Mouse (Mus musculus) CH12.LX (cell line): ENCODE measurements at regions not wholly inside any gene's neighbourhood (a gene's known extent, or its start where the extent isn't known, plus 50 kb on each side); places are given as distances from the start of the nearest gene placed in this dataset.

ENCODE experiments used
- DNase-seq: peaks from one replicate; pipeline ENCODE4 v3.0.0-alpha.2; 2013; ENCODE audit errors: extremely low read depth
- H3K27ac ChIP-seq: 2 replicates; pipeline ENCODE4 v1.5.1; 2012; ENCODE audit warnings: low read depth, mild to moderate bottlenecking, control low read depth, moderate library complexity; ENCODE audit not compliant: insufficient read depth
- H3K27me3 ChIP-seq: replicated peaks from 2 replicates; pipeline ENCODE3; 2012; ENCODE audit warnings: inconsistent platforms
- H3K36me3 ChIP-seq, 2 experiments: replicated peaks in 1 of 2; 2 replicates each; pipeline versions ENCODE3 to v1.6.1; 2012; ENCODE audit warnings: inconsistent platforms in 1 of 2, low read length in 1 of 2, mild to moderate bottlenecking in 1 of 2, mixed read lengths in 1 of 2, moderate library complexity in 1 of 2; ENCODE audit not compliant: control insufficient read depth in 1 of 2, insufficient read depth in 1 of 2
- H3K4me1 ChIP-seq, 2 experiments: 2 replicates each; pipeline ENCODE4 v1.6.1; 2012; ENCODE audit warnings: inconsistent platforms in 1 of 2, moderate library complexity in 1 of 2; ENCODE audit not compliant: insufficient read depth in 2 of 2, control insufficient read depth in 1 of 2
- H3K4me2 ChIP-seq: 2 replicates; pipeline ENCODE4 v1.6.1; 2012; ENCODE audit warnings: low read depth, mild to moderate bottlenecking, control low read depth; ENCODE audit not compliant: poor library complexity, insufficient read depth, severe bottlenecking
- H3K4me3 ChIP-seq, 3 experiments: fragments of 150-350 bp in 1 of 3; sonication (generic) in 1 of 3; replicated peaks in 1 of 3; 2 replicates each; pipeline versions ENCODE3 to v1.5.1; 2011 to 2012; ENCODE audit warnings: low read depth in 2 of 3, low read length in 2 of 3, mild to moderate bottlenecking in 2 of 3, moderate library complexity in 2 of 3, control low read depth in 1 of 3, improper control_type of control experiment in 1 of 3, inconsistent platforms in 1 of 3, mixed read lengths in 1 of 3; ENCODE audit not compliant: poor library complexity in 1 of 3
- H3K79me2 ChIP-seq: replicated peaks from 2 replicates; pipeline ENCODE4 v1.6.1; 2012; ENCODE audit warnings: mild to moderate bottlenecking, moderate library complexity; ENCODE audit not compliant: control insufficient read depth, poor library complexity, insufficient read depth, severe bottlenecking; ENCODE audit errors: extremely low read depth
- H3K9ac ChIP-seq: 2 replicates; pipeline ENCODE4 v1.6.1; 2012; ENCODE audit warnings: low read depth, mild to moderate bottlenecking, control low read depth, moderate library complexity; ENCODE audit not compliant: insufficient read depth
- H3K9me3 ChIP-seq: replicated peaks from 2 replicates; pipeline ENCODE3; 2012; ENCODE audit warnings: low read length, inconsistent platforms, mixed read lengths
- BHLHE40 ChIP-seq: IDR thresholded peaks from 2 replicates; pipeline ENCODE4 v1.6.1; 2011; ENCODE audit warnings: mild to moderate bottlenecking, low read depth, low read length, improper control_type of control experiment
- CTCF ChIP-seq, 2 experiments: IDR thresholded peaks in 1 of 2; conservative IDR thresholded peaks in 1 of 2; 2 replicates each; pipeline ENCODE4 v1.5.1; 2011 to 2012; ENCODE audit warnings: low read depth in 2 of 2, low read length in 2 of 2, improper control_type of control experiment in 1 of 2, inconsistent platforms in 1 of 2, mild to moderate bottlenecking in 1 of 2, moderate library complexity in 1 of 2
- ETS1 ChIP-seq: conservative IDR thresholded peaks from 2 replicates; pipeline ENCODE4 v1.6.1; 2012; ENCODE audit warnings: low read depth, mild to moderate bottlenecking, inconsistent platforms, low read length, improper control_type of control experiment, moderate library complexity
- HCFC1 ChIP-seq: IDR thresholded peaks from 2 replicates; pipeline ENCODE4 v1.6.1; 2012; ENCODE audit warnings: low read depth, mild to moderate bottlenecking, inconsistent platforms, low read length, improper control_type of control experiment
- JUND ChIP-seq: conservative IDR thresholded peaks from 2 replicates; pipeline ENCODE4 v1.6.1; 2011; ENCODE audit warnings: low read depth, low read length, improper control_type of control experiment
- KAT2A ChIP-seq: IDR thresholded peaks from 2 replicates; pipeline ENCODE4 v1.6.1; 2012; ENCODE audit warnings: low read length, improper control_type of control experiment, inconsistent platforms; ENCODE audit not compliant: insufficient replicate concordance
- MAFK ChIP-seq: IDR thresholded peaks from 2 replicates; pipeline ENCODE4 v1.6.1; 2011; ENCODE audit warnings: low read length, improper control_type of control experiment; ENCODE audit not compliant: insufficient replicate concordance
- MAX ChIP-seq: IDR thresholded peaks from 2 replicates; pipeline ENCODE4 v1.6.1; 2011; ENCODE audit warnings: low read length, improper control_type of control experiment
- MAZ ChIP-seq: IDR thresholded peaks from 2 replicates; pipeline ENCODE4 v1.6.1; 2012; ENCODE audit warnings: low read depth, mild to moderate bottlenecking, inconsistent platforms, low read length, improper control_type of control experiment, moderate library complexity
- MXI1 ChIP-seq: IDR thresholded peaks from 2 replicates; pipeline ENCODE4 v1.6.1; 2011; ENCODE audit warnings: mild to moderate bottlenecking, low read depth, low read length, improper control_type of control experiment
- PAX5 ChIP-seq: IDR thresholded peaks from 2 replicates; pipeline ENCODE4 v1.6.1; 2012; ENCODE audit warnings: low read length, inconsistent platforms, mixed read lengths
- POLR2A ChIP-seq: IDR thresholded peaks from 2 replicates; pipeline ENCODE4 v1.6.1; 2011; ENCODE audit warnings: low read depth, mild to moderate bottlenecking, improper control_type of control experiment, low read length
- RCOR1 ChIP-seq: conservative IDR thresholded peaks from 2 replicates; pipeline ENCODE4 v1.6.1; 2012; ENCODE audit warnings: low read depth, mild to moderate bottlenecking, inconsistent platforms, low read length, improper control_type of control experiment
- SIN3A ChIP-seq: IDR thresholded peaks from 2 replicates; pipeline ENCODE4 v1.6.1; 2012; ENCODE audit warnings: low read length, improper control_type of control experiment, inconsistent platforms
- TBP ChIP-seq: conservative IDR thresholded peaks from 2 replicates; pipeline ENCODE4 v1.6.1; 2011; ENCODE audit warnings: low read depth, low read length, improper control_type of control experiment
- USF2 ChIP-seq: conservative IDR thresholded peaks from 2 replicates; pipeline ENCODE4 v1.6.1; 2011; ENCODE audit warnings: low read depth, low read length, improper control_type of control experiment
- ZC3H11A ChIP-seq: IDR thresholded peaks from 2 replicates; pipeline ENCODE4 v1.6.1; 2012; ENCODE audit warnings: low read depth, mild to moderate bottlenecking, inconsistent platforms, low read length, improper control_type of control experiment
- ZMIZ1 ChIP-seq: IDR thresholded peaks from 2 replicates; pipeline ENCODE4 v1.6.1; 2012; ENCODE audit warnings: low read depth, mild to moderate bottlenecking, inconsistent platforms, low read length, improper control_type of control experiment
- ZNF384 ChIP-seq: IDR thresholded peaks from 2 replicates; pipeline ENCODE4 v1.6.1; 2012; ENCODE audit warnings: low read depth, low read length, improper control_type of control experiment, inconsistent platforms
- dilution Hi-C: fragments of 300-500 bp; cut with MboI; formaldehyde crosslinking; loops from 2 replicates; pipeline ENCODE4 v1.14.3; 2020; ENCODE audit warnings: low sequenced_read_pairs; ENCODE audit not compliant: extremely low pct_unique_long_range_greater_than_20kb, extremely low pct_ligation_motif_present
- in situ Hi-C: fragments of 300-500 bp; cut with MboI; formaldehyde crosslinking; loops from 3 replicates; pipeline ENCODE4 v1.14.3; 2019; ENCODE audit warnings: low sequenced_read_pairs, low pct_ligation_motif_present, low pct_unique_long_range_greater_than_20kb, mixed read lengths

DNA sequence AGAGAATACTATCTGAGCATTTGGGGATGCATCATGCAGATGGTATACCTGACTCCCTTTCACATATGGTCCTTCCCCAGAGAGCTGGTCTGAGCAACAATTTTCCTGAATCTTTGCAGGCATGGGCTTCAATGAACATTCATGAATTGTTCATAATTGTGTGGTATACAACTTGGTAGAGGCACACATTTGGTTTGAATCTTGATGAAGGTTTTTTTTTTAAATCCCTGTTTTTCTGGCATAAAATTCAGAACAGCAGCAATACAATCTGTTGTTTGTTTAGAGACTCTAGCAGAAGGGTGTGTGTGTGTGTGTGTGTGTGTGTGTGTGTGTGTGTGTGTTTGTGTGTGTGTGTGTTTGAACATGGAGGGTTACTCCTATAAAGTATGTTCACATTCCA, 146.4 kb downstream of the 9330182O14Rik start:
- H3K36me3 ChIP-seq, result no peaks in the 10 kb centered on the region
- H3K4me1 ChIP-seq, result no peaks in the 10 kb centered on the region
- no peaks in the 10 kb centered on the region for H3K79me2 ChIP-seq
- DNase-seq, result no peak
- peaks cover 73% of the 10 kb centered on the region for H3K9me3 ChIP-seq
- H3K9ac ChIP-seq, result no peak overlapping the region
- in situ Hi-C loops, result no loop called here
- H3K27ac ChIP-seq, result no peak overlapping the region
- dilution Hi-C loops, result no loop called here
- H3K27me3 ChIP-seq, result no peaks in the 10 kb centered on the region
- no peak overlapping the region for H3K4me3 ChIP-seq
- TF ChIP-seq ZC3H11A (no peak), TBP (no peak), HCFC1 (no peak), MAZ (no peak), SIN3A (no peak), PAX5 (no peak), ETS1 (no peak), JUND (no peak), MXI1 (no peak), ZNF384 (no peak), CTCF (conservative IDR thresholded peaks at IDR 0.05 in 1 of 2, IDR thresholded peaks at IDR 0.05 in 1 of 2; ENCODE audit: low read depth in 2 of 2, low read length in 2 of 2) (no peak), POLR2A (no peak), MAX (no peak), ZMIZ1 (no peak), BHLHE40 (no peak), KAT2A (no peak), RCOR1 (no peak), MAFK (no peak), USF2 (no peak)
- H3K4me2 ChIP-seq, result no peak overlapping the region

DNA sequence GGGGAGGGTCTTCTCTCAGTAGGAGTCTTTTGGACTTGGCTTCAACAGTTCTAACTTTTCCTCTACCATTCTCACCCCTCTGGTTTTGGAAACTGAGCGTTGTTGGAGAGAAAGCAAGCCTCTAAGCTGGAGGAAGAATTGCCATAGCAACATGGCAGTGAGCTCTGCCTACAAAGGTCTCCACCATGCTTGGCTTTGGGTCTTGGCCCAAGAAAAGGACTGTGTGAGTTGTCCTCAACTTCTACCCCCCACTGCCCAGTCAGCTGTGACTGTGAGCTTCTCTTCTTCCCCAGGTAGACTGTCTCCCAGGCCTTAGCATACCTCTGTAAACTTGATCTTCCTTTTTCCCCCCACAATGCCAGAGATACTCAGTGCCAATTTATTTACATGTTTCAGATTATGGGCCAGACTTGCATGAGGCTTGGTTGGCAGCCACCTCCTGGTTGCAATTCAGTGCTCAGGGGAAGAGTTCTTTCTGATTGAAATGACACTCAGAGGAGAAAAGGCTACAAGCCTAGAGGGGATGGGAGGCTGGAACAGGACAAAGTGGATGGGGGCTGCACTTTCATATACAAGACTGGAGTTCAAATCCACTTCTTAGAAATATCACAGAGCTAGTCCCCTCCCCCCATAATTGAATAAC, 147.0 kb downstream of the 9330182O14Rik start:
- peaks cover 69% of the 10 kb centered on the region for H3K9me3 ChIP-seq
- no peak overlapping the region for H3K9ac ChIP-seq
- dilution Hi-C loops, result no loop called here
- DNase-seq, result no peak
- no peak overlapping the region for H3K4me3 ChIP-seq
- H3K4me2 ChIP-seq, result no peak overlapping the region
- H3K36me3 ChIP-seq, result no peaks in the 10 kb centered on the region
- H3K27ac ChIP-seq, result no peak overlapping the region
- in situ Hi-C loops, result no loop called here
- no peaks in the 10 kb centered on the region for H3K4me1 ChIP-seq
- no peak for TF ChIP-seq PAX5
- H3K79me2 ChIP-seq, result no peaks in the 10 kb centered on the region
- no peaks in the 10 kb centered on the region for H3K27me3 ChIP-seq
